In the genomic region with DNA sequence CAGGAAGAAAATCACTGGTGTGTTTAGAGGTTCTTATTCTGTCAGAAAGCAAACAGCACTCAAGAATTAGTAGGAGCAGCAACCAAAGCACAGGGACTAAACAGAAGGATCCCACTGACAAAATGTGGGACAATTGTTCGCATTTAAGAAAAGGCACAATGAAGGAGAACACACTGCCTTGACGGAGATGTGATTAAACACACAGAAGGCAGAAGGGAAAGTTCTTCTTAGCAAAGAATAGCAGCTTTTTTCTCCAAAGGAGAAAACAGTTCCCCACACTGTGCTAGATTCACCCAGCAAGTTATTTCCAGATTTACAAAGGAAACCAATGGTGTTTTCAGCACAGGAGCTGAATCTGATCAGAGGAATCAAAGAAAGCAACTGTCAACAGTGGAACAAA, we compare ENCODE assay signal across 17 mouse cellular contexts.
DNase-seq lines count a peak whose midpoint lies in the region; ATAC-seq lines count a peak whose summit lies in the region.
"Had no signal": no experiment of that assay in that cellular context is flagged by ENCODE, and none has a peak within 500 bp of the region (broad histone marks: within the 10 kb centered on the region; RNA-seq: fewer than 3 reads in every experiment).

No protein-coding gene starts in this region.

- no peak for DNase-seq in frontal cortex, adult 2 months (ENCODE audit: extremely low spot score in 1 of 2, low spot score in 1 of 2)
- peak; percentile 36 for DNase-seq in brain, adult 2 months (ENCODE audit: low read depth, low spot score)
- DNase-seq in telencephalon, adult 2 months (ENCODE audit: low read depth, low spot score): peak; percentile 24
- DNase-seq in thymus, postnatal 25 days: no peak
- DNase-seq: adrenal gland, adult 8-10 months; adrenal gland, postnatal 14 days; adrenal gland, postnatal 36 days; B cell, adult 2 months; cerebellum, adult 11 months; cerebellum, adult 18-20 months; cerebellum, adult 9-10 months; cerebellum, postnatal 25 days; forebrain, postnatal 0 days had no signal

- ATAC-seq in frontal cortex, adult (ENCODE audit: low TSS enrichment): peak; percentile 94
- ATAC-seq: activated CD4-positive, CD25-positive, alpha-beta regulatory T cell, adult 4 months; CD4-positive, CD25-positive, alpha-beta regulatory T cell, adult 4 months; forebrain, postnatal 0 days; Patski had no signal

Comparison
In these comparisons a context has a peak if more than half of its experiments do, and no peak if none do; other contexts are left out.
1. DNase-seq: peak in brain, adult 2 months (single experiment) and telencephalon, adult 2 months (single experiment); none in frontal cortex, adult 2 months (0 of 2) and thymus, postnatal 25 days (single experiment).